Mouse (Mus musculus) spleen, adult 2 months (tissue): ENCODE results near the gene Sec24c.

Experiments used
- CTCF ChIP-seq: fragments of 200-500 bp; IDR thresholded peaks from 2 replicates; pipeline ENCODE4 v1.5.1; 2011; ENCODE audit warnings: mild to moderate bottlenecking, inconsistent platforms; ENCODE audit not compliant: insufficient read depth, insufficient read length, insufficient replicate concordance; ENCODE audit errors: extremely low read depth
- POLR2A ChIP-seq: fragments of 200-500 bp; IDR thresholded peaks from 2 replicates; pipeline ENCODE4 v1.6.1; 2011; ENCODE audit warnings: low read depth, low read length, inconsistent platforms

GRCm38 (mm10) chr14:20662740-20663139 is 11.4 kb upstream of the Sec24c start:
- no peak for TF ChIP-seq CTCF
- TF ChIP-seq POLR2A, result no peak
